Mouse (Mus musculus) liver, embryonic 14.5 days (tissue): ENCODE results near the gene Btbd9.

Experiments
- CTCF ChIP-seq: IDR thresholded peaks from 2 replicates; pipeline ENCODE4 v1.5.1; 2016; ENCODE audit warnings: antibody characterized with exemption, low read depth, control low read depth
- EP300 ChIP-seq: IDR thresholded peaks from 2 replicates; pipeline ENCODE4 v1.6.1; 2016; ENCODE audit warnings: antibody characterized with exemption, low read depth

- TF ChIP-seq CTCF (no peak), EP300 (no peak)
Observed at GRCm38 (mm10) chr17:30594407-30594806, 18.1 kb upstream of the Btbd9 start.
